Mouse (Mus musculus) heart, adult 10 weeks (tissue): ENCODE results near the gene Rimbp2. TPM values are rescaled to one million over a fixed set of nuclear protein-coding genes. Genes with fewer than 3 reads are reported as not detected.

Experiments used
- polyA plus RNA-seq: library from polyadenylated mRNA; stranded (reverse); fragments of 350-450 nt; fragmentation: Illumina TruSeq; extraction: RNeasy Lipid Tissue Mini Kit (QIAGEN cat#74804); gene quantifications from one replicate; pipeline ENCODE4 v1.2.3, GENCODE M21; 2014; ENCODE audit warnings: low read depth, low replicate concordance

The Rimbp2 gene
- not detected for polyA plus RNA-seq

GRCm38 (mm10) chr5:128953278-128954070 is at the start of gene Rimbp2:
Gene Rimbp2 (minus strand): TSS chr5:128953486.

Other genes with a start within 250 kb of the Rimbp2 start
- gene Stx2, start 55.1 kb upstream of the Rimbp2 start, polyA plus RNA-seq = 12.9 TPM
- gene Ran, start 66.6 kb upstream of the Rimbp2 start, polyA plus RNA-seq = 140 TPM
- gene Adgrd1, start 143.3 kb upstream of the Rimbp2 start, polyA plus RNA-seq = 4.5 TPM